Mouse (Mus musculus): ENCODE measurements around the gene Btbd18. TPM values are rescaled to one million over a fixed set of nuclear protein-coding genes. Genes with fewer than 3 reads are reported as not detected.

The Btbd18 gene
- polyA plus RNA-seq, 1 experiment: 0.02 TPM

- TF ChIP-seq FLI1 (IDR thresholded peaks at IDR 0.05; ENCODE audit: low read length): no peak
- no peak for TF ChIP-seq GATA1 (IDR thresholded peaks at IDR 0.05; ENCODE audit: borderline replicate concordance, low read length)
- H3K27me3 ChIP-seq (replicated peaks): no peaks in the 10 kb centered on the region
- peaks cover 81% of the 10 kb centered on the region for H3K4me1 ChIP-seq
Measured at GRCm38 (mm10) chr2:84640833-84641232, 18.0 kb upstream of the Btbd18 start.

GRCm38 (mm10) chr2:84646138-84646537, 12.7 kb upstream of the Btbd18 start:
- Histone ChIP-seq H3K9me3 (no peaks in the 10 kb centered on the region), H3K4me3 (replicated peaks) (no peak overlapping the region), H3K27me3 (replicated peaks) (no peaks in the 10 kb centered on the region), H3K4me1 (peaks cover 57% of the 10 kb centered on the region), H3K36me3 (replicated peaks; ENCODE audit: low read length) (peaks cover 20% of the 10 kb centered on the region)
- TF ChIP-seq FLI1 (IDR thresholded peaks at IDR 0.05; ENCODE audit: low read length) (no peak), GATA1 (IDR thresholded peaks at IDR 0.05; ENCODE audit: borderline replicate concordance, low read length) (no peak)

More at GRCm38 (mm10) chr2:84640833-84641232, 18.0 kb upstream of the Btbd18 start:
- no peak overlapping the region for H3K4me3 ChIP-seq (replicated peaks)
- H3K9me3 ChIP-seq: no peaks in the 10 kb centered on the region
- H3K36me3 ChIP-seq (replicated peaks; ENCODE audit: low read length): peaks cover 21% of the 10 kb centered on the region

- H3K36me3 ChIP-seq (replicated peaks; ENCODE audit: low read length): peaks cover 11% of the 10 kb centered on the region
- peak overlapping the region; percentile 14 for H3K4me3 ChIP-seq (replicated peaks)
- H3K27me3 ChIP-seq (replicated peaks): no peaks in the 10 kb centered on the region
- no peaks in the 10 kb centered on the region for H3K9me3 ChIP-seq
- peaks cover 47% of the 10 kb centered on the region for H3K4me1 ChIP-seq
- no peak for TF ChIP-seq GATA1 (IDR thresholded peaks at IDR 0.05; ENCODE audit: borderline replicate concordance, low read length)
- TF ChIP-seq FLI1 (IDR thresholded peaks at IDR 0.05; ENCODE audit: low read length): no peak
Measured at GRCm38 (mm10) chr2:84647051-84647568, 11.8 kb upstream of the Btbd18 start.

GRCm38 (mm10) chr2:84648369-84648768, 10.5 kb upstream of the Btbd18 start:
- TF ChIP-seq FLI1 (IDR thresholded peaks at IDR 0.05; ENCODE audit: low read length) (no peak), GATA1 (IDR thresholded peaks at IDR 0.05; ENCODE audit: borderline replicate concordance, low read length) (no peak)
- no peaks in the 10 kb centered on the region for H3K27me3 ChIP-seq (replicated peaks)
- H3K9me3 ChIP-seq: no peaks in the 10 kb centered on the region
- peaks cover 9% of the 10 kb centered on the region for H3K36me3 ChIP-seq (replicated peaks; ENCODE audit: low read length)
- peak overlapping the region; percentile 68 for H3K4me3 ChIP-seq (replicated peaks)
- peaks cover 38% of the 10 kb centered on the region for H3K4me1 ChIP-seq

- Histone ChIP-seq H3K9me3 (no peaks in the 10 kb centered on the region), H3K27me3 (replicated peaks) (no peaks in the 10 kb centered on the region), H3K4me1 (peaks cover 31% of the 10 kb centered on the region), H3K36me3 (replicated peaks; ENCODE audit: low read length) (peaks cover 9% of the 10 kb centered on the region), H3K4me3 (replicated peaks) (peak overlapping the region; percentile 97)
- no peak for TF ChIP-seq FLI1 (IDR thresholded peaks at IDR 0.05; ENCODE audit: low read length)
- TF ChIP-seq GATA1 (IDR thresholded peaks at IDR 0.05; ENCODE audit: borderline replicate concordance, low read length): no peak
Measured at GRCm38 (mm10) chr2:84649674-84650073, 9.2 kb upstream of the Btbd18 start.

- peak within 1 kb of the TSS; percentile 97 for H3K4me3 ChIP-seq (replicated peaks)
- H3K4me1 ChIP-seq: peaks cover 29% of the 10 kb centered on the region
- H3K9me3 ChIP-seq: no peaks in the 10 kb centered on the region
- no peak for TF ChIP-seq FLI1 (IDR thresholded peaks at IDR 0.05; ENCODE audit: low read length)
- no peak for TF ChIP-seq GATA1 (IDR thresholded peaks at IDR 0.05; ENCODE audit: borderline replicate concordance, low read length)
- H3K27me3 ChIP-seq (replicated peaks): no peaks in the 10 kb centered on the region
- peaks cover 8% of the 10 kb centered on the region for H3K36me3 ChIP-seq (replicated peaks; ENCODE audit: low read length)
Measured at GRCm38 (mm10) chr2:84650464-84651195, 8.2 kb upstream of the Btbd18 start, which contains the start of gene Ctnnd1. TSS of gene Ctnnd1 (minus strand) at chr2:84650765.

GRCm38 (mm10) chr2:84653354-84653753, 5.5 kb upstream of the Btbd18 start:
- peaks cover 6% of the 10 kb centered on the region for H3K4me1 ChIP-seq
- no peaks in the 10 kb centered on the region for H3K27me3 ChIP-seq (replicated peaks)
- no peak for TF ChIP-seq FLI1 (IDR thresholded peaks at IDR 0.05; ENCODE audit: low read length)
- no peak for TF ChIP-seq GATA1 (IDR thresholded peaks at IDR 0.05; ENCODE audit: borderline replicate concordance, low read length)
- no peak overlapping the region for H3K4me3 ChIP-seq (replicated peaks)
- H3K36me3 ChIP-seq (replicated peaks; ENCODE audit: low read length): no peaks in the 10 kb centered on the region
- no peaks in the 10 kb centered on the region for H3K9me3 ChIP-seq

GRCm38 (mm10) chr2:84655864-84656263, 3.0 kb upstream of the Btbd18 start:
- 0 out of 2 replicates have a peak, but pooled peaks cover 3% of the 10 kb centered on the region for H3K9me3 ChIP-seq
- H3K4me1 ChIP-seq: peaks cover 16% of the 10 kb centered on the region
- no peaks in the 10 kb centered on the region for H3K27me3 ChIP-seq (replicated peaks)
- no peak overlapping the region for H3K4me3 ChIP-seq (replicated peaks)
- H3K36me3 ChIP-seq (replicated peaks; ENCODE audit: low read length): no peaks in the 10 kb centered on the region
- TF ChIP-seq FLI1 (IDR thresholded peaks at IDR 0.05; ENCODE audit: low read length): no peak
- no peak for TF ChIP-seq GATA1 (IDR thresholded peaks at IDR 0.05; ENCODE audit: borderline replicate concordance, low read length)

- Histone ChIP-seq H3K36me3 (replicated peaks; ENCODE audit: low read length) (no peaks in the 10 kb centered on the region), H3K4me3 (replicated peaks) (peak overlapping the region; percentile 33), H3K4me1 (peaks cover 17% of the 10 kb centered on the region), H3K9me3 (0 out of 2 replicates have a peak, but pooled peaks cover 3% of the 10 kb centered on the region), H3K27me3 (replicated peaks) (no peaks in the 10 kb centered on the region)
- TF ChIP-seq FLI1 (IDR thresholded peaks at IDR 0.05; ENCODE audit: low read length) (no peak), GATA1 (IDR thresholded peaks at IDR 0.05; ENCODE audit: borderline replicate concordance, low read length) (no peak)
Measured at GRCm38 (mm10) chr2:84660253-84660652, 1.4 kb downstream of the Btbd18 start.

- Histone ChIP-seq H3K27me3 (replicated peaks) (no peaks in the 10 kb centered on the region), H3K36me3 (replicated peaks; ENCODE audit: low read length) (no peaks in the 10 kb centered on the region), H3K4me1 (peaks cover 23% of the 10 kb centered on the region), H3K4me3 (replicated peaks) (no peak overlapping the region), H3K9me3 (0 out of 2 replicates have a peak, but pooled peaks cover 3% of the 10 kb centered on the region)
- TF ChIP-seq GATA1 (IDR thresholded peaks at IDR 0.05; ENCODE audit: borderline replicate concordance, low read length) (no peak), FLI1 (IDR thresholded peaks at IDR 0.05; ENCODE audit: low read length) (no peak)
Measured at GRCm38 (mm10) chr2:84662866-84663265, 4.0 kb downstream of the Btbd18 start.

Data from megakaryocyte, embryonic 14.5 days (primary cell).